Mouse (Mus musculus) thymus, postnatal 14 days (tissue): ENCODE measurements around the gene Zfp808.
"Not testable (repeated sequence)": the region's sequence is repeated elsewhere in the genome, so short reads cannot be mapped to it uniquely, and the experiment has no call there.

Experiments used
- DNase-seq: peaks from one replicate; pipeline ENCODE4 v3.0.0; 2021

The Zfp808 gene

GRCm38 (mm10) chr13:62129432-62130171, at the start of gene Zfp808:
Gene Zfp808, plus strand, starts transcription at chr13:62129886.
- DNase-seq, result peak; percentile 65

GRCm38 (mm10) chr13:62098786-62099185, 30.9 kb upstream of the Zfp808 start:
- DNase-seq, result not testable (repeated sequence)

- DNase-seq, result not testable (repeated sequence)
Measured at GRCm38 (mm10) chr13:62099454-62099853, 30.2 kb upstream of the Zfp808 start.

- DNase-seq, result not testable (repeated sequence)
Measured at GRCm38 (mm10) chr13:62102368-62102767, 27.3 kb upstream of the Zfp808 start.

- DNase-seq, result not testable (repeated sequence)
Measured at GRCm38 (mm10) chr13:62115861-62116260, 13.8 kb upstream of the Zfp808 start.

- not testable (repeated sequence) for DNase-seq
Measured at GRCm38 (mm10) chr13:62121578-62121977, 8.1 kb upstream of the Zfp808 start.

GRCm38 (mm10) chr13:62181835-62182755, 52.4 kb downstream of the Zfp808 start:
- not testable (repeated sequence) for DNase-seq

GRCm38 (mm10) chr13:62245264-62245663, 115.6 kb downstream of the Zfp808 start:
- no peak for DNase-seq

- DNase-seq, result not testable (repeated sequence)
Measured at GRCm38 (mm10) chr13:62255226-62255625, 125.5 kb downstream of the Zfp808 start.

GRCm38 (mm10) chr13:62263392-62263791, 133.7 kb downstream of the Zfp808 start:
- no peak for DNase-seq
